Mouse (Mus musculus): ENCODE measurements around the gene Hpcal1. TPM values are rescaled to one million over a fixed set of nuclear protein-coding genes. Genes with fewer than 3 reads are reported as not detected.

The Hpcal1 gene
- polyA plus RNA-seq, 1 experiment from 2014 or later = 20.7 TPM

DNA sequence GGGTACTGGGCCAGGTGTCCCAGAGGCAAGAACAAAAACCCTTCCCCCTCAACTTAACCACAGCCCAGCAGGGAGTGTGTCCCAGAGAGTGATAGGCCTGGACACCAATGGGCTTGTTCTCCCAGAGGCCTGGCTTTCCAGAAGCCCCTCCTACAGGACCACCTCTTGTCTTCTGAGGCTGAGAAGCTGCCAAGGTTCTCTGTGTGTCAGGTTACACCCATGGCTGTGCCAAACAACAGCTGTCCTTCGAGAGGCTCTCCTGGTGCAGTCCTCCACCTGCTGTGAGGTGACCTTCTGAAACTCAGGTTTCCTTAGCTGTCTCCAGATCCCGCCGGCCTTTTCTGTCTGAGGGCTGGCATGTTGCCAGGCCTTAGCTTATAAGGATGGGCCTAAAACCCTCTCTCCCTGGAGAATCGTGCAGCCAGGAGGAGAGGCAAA is 29.2 kb upstream of the Hpcal1 start:
- H3K9ac ChIP-seq = no peak overlapping the region
- no peak overlapping the region for H3K27ac ChIP-seq
- no peak overlapping the region for H3K4me3 ChIP-seq
- peak overlapping the region; percentile 43 for H3K4me2 ChIP-seq
- WGBS = 3% methylated on average over 4 of the region's 4 CpGs
- H3K9me3 ChIP-seq (replicated peaks) = no peaks in the 10 kb centered on the region
- peak; percentile 79; the same call in 1 of the 2 replicates for ATAC-seq (replicated peaks; ENCODE audit: insufficient number of reproducible peaks, insufficient read depth, low FRiP score, low read depth)
- H3K27me3 ChIP-seq = no peaks in the 10 kb centered on the region
- H3K36me3 ChIP-seq = no peaks in the 10 kb centered on the region
- H3K4me1 ChIP-seq (replicated peaks) = peaks cover 12% of the 10 kb centered on the region; the same call in 1 of the 2 replicates

DNA sequence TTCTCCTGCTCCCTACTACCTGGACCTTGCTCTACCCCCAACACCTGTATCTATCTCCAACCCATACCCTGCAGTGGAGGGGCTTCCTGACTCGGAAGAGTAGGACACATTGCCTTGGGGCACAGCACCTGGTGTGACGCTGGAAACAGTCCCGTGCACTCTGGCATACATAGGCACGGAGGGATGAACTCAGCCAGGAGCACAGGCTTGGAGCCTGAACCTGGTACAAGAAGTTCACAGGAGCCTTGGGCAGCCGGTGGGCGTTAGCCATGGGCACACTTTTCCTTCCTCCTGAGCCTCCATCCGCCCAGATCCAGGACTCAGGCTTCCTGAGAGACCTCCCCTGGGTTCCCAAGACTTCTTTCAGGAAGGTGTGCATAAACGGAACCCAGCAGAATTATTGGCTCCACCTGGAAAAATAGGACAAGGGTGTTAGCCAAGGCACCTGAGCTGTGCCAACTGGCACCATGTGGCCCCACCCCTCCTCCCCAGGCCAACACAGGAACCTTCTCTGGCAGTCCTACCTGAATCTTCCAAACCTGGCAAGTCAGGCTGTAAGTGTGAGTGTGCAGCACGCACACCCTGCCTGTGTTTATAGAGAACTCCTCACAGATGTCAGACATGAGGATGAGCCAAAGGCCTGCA is 26.5 kb upstream of the Hpcal1 start:
- H3K27me3 ChIP-seq = no peaks in the 10 kb centered on the region
- peaks cover 12% of the 10 kb centered on the region; the same call in 1 of the 2 replicates for H3K4me1 ChIP-seq (replicated peaks)
- H3K27ac ChIP-seq = no peak overlapping the region
- H3K9ac ChIP-seq = no peak overlapping the region
- 78% methylated on average over 9 of the region's 9 CpGs for WGBS
- no peaks in the 10 kb centered on the region for H3K9me3 ChIP-seq (replicated peaks)
- no peak overlapping the region for H3K4me3 ChIP-seq
- ATAC-seq (replicated peaks; ENCODE audit: insufficient number of reproducible peaks, insufficient read depth, low FRiP score, low read depth) = no peak
- H3K36me3 ChIP-seq = no peaks in the 10 kb centered on the region
- no peak overlapping the region for H3K4me2 ChIP-seq

DNA sequence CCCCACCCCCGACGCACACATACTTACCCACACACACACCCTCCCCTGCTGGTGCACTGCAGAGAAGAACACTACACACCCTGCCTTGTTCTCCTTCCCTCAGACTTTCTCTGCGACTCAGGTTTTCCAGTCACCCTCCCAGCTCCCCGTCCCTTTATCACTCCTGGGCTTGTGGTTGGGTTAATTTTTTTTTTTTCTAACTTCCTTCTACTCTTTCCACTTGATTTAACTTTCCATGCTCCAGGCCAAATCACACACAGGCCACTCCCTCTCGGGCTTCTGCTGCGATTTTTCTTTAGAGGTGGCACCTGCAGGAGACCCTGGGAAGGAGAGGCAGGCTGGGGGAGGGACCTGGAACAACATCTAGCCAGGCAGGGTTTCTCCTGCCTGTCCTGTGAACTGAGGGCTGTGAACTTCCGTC is 24.7 kb upstream of the Hpcal1 start:
- peak; percentile 22; the same call in 1 of the 2 replicates for ATAC-seq (replicated peaks; ENCODE audit: insufficient number of reproducible peaks, insufficient read depth, low FRiP score, low read depth)
- no peaks in the 10 kb centered on the region for H3K36me3 ChIP-seq
- 44% methylated on average over 7 of the region's 7 CpGs for WGBS

DNA sequence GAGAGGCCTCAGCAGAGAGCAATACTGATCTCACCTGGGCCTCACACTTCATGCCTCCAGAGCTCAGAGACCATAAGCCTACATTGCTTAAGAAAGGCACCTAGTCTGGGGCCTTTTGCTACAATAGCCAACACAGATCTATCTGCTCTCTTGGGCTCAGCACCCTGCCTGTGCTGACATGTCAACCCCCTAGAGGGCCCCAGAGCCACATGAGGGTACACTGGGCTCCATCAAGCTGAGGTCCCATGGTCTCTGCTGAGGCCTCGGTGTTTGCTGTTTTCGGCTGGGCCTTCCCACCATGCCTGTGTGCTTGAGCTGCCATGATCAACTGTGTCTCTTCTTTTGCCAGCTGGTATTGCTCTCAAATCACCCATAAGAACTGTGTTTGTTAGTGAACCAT is 24.0 kb upstream of the Hpcal1 start:
- H3K27ac ChIP-seq = no peak overlapping the region
- H3K9ac ChIP-seq = no peak overlapping the region
- no peak overlapping the region for H3K4me2 ChIP-seq
- ATAC-seq (replicated peaks; ENCODE audit: insufficient number of reproducible peaks, insufficient read depth, low FRiP score, low read depth) = 0 out of 2 replicates have a peak, but pooled peaks have one; percentile 50
- no peaks in the 10 kb centered on the region for H3K27me3 ChIP-seq
- no peak overlapping the region for H3K4me3 ChIP-seq
- no peaks in the 10 kb centered on the region for H3K36me3 ChIP-seq
- WGBS = 54% methylated on average over 2 of the region's 2 CpGs
- H3K4me1 ChIP-seq (replicated peaks) = peaks cover 3% of the 10 kb centered on the region; the same call in 1 of the 2 replicates
- no peaks in the 10 kb centered on the region for H3K9me3 ChIP-seq (replicated peaks)

More for the DNA sequence above, 24.7 kb upstream of the Hpcal1 start:
- H3K27ac ChIP-seq = no peak overlapping the region
- no peaks in the 10 kb centered on the region for H3K9me3 ChIP-seq (replicated peaks)
- H3K4me1 ChIP-seq (replicated peaks) = peaks cover 6% of the 10 kb centered on the region; the same call in 1 of the 2 replicates
- no peak overlapping the region for H3K9ac ChIP-seq
- no peak overlapping the region for H3K4me2 ChIP-seq
- no peaks in the 10 kb centered on the region for H3K27me3 ChIP-seq
- H3K4me3 ChIP-seq = no peak overlapping the region

DNA sequence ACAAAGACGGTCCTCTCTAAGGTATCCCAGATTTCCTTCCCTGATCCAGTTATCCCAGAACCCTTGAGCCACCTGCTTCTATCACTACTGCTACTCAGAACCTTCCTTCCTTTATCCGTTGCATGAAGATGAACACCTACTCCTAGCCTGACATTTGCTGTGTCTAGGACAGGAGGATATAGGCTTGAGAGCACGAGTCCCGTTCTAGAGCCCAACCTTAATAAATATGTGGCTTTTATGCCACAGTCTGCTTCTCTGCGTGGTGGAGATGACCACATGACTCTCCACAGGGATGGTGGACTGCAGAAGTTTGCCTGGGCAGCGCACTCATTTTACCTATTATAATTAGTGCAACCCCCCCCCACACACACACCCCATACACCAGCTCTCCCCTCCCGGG is 16.9 kb upstream of the Hpcal1 start:
- WGBS = 45% methylated on average over 7 of the region's 7 CpGs
- Histone ChIP-seq H3K27ac (no peak overlapping the region), H3K4me3 (no peak overlapping the region), H3K36me3 (no peaks in the 10 kb centered on the region), H3K9me3 (replicated peaks) (no peaks in the 10 kb centered on the region), H3K4me2 (no peak overlapping the region), H3K27me3 (no peaks in the 10 kb centered on the region), H3K4me1 (replicated peaks) (peaks cover 8% of the 10 kb centered on the region), H3K9ac (no peak overlapping the region)
- 0 out of 2 replicates have a peak, but pooled peaks have one; percentile 55 for ATAC-seq (replicated peaks; ENCODE audit: insufficient number of reproducible peaks, insufficient read depth, low FRiP score, low read depth)

DNA sequence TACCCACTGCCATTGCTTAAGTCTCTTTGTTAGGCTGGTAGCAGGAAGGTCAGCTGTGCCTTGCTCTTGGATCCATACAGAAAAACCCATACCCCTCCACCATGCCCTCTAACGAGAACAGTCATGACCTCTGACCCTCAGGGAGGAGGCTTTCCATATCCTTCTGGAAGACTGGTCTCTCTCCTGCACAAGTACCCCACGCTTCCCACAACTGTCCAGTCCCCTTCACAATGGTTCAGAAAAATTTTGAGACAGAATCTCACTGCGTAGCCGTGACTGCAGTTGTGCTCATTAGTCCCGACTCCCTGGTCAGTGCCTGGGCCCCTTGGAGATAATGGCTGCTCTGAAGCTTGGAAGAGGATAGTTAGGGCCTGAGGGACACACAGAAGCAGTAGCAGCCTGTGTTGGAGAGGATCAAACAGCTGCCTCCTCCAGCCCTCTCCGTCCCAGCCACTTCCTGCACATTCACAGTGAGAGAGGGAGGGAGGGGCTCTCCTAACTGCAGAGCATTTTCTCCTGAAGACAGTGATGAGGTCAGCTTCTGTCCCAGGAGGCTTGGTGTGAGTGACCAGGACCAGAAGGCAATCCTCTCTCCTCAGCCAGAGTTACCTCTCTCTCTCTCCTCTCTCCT is 16.4 kb upstream of the Hpcal1 start:
- Histone ChIP-seq H3K9me3 (replicated peaks) (no peaks in the 10 kb centered on the region), H3K4me2 (no peak overlapping the region), H3K27me3 (no peaks in the 10 kb centered on the region), H3K36me3 (no peaks in the 10 kb centered on the region), H3K4me1 (replicated peaks) (peaks cover 8% of the 10 kb centered on the region), H3K9ac (no peak overlapping the region), H3K27ac (no peak overlapping the region), H3K4me3 (no peak overlapping the region)
- ATAC-seq (replicated peaks; ENCODE audit: insufficient number of reproducible peaks, insufficient read depth, low FRiP score, low read depth) = no peak
- 43% methylated on average over 6 of the region's 6 CpGs for WGBS

DNA sequence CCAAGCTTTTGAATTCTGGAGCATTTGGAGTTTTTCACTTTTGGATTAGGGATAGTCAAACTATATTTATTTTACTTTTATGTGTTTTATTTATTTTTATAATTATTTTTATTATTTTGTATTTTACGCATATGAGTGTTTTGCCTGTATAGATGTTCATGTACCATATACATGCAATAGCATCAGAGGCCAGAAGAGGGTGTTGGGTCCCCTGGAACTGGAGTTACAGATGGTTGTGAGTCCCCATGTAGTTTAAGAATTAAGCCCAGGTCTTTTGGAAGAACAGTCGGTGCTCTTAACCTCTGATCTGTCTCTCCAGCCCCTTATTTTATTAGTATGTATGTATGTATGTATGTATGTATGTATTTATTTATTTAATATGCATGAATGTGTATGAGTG is 12.9 kb upstream of the Hpcal1 start:
- WGBS = 80% methylated on average over 2 of the region's 2 CpGs
- peaks cover 8% of the 10 kb centered on the region for H3K4me1 ChIP-seq (replicated peaks)
- no peak overlapping the region for H3K4me2 ChIP-seq
- H3K9me3 ChIP-seq (replicated peaks) = no peaks in the 10 kb centered on the region
- ATAC-seq (replicated peaks; ENCODE audit: insufficient number of reproducible peaks, insufficient read depth, low FRiP score, low read depth) = no peak
- no peak overlapping the region for H3K4me3 ChIP-seq
- H3K36me3 ChIP-seq = no peaks in the 10 kb centered on the region
- H3K9ac ChIP-seq = no peak overlapping the region
- no peak overlapping the region for H3K27ac ChIP-seq
- H3K27me3 ChIP-seq = no peaks in the 10 kb centered on the region

DNA sequence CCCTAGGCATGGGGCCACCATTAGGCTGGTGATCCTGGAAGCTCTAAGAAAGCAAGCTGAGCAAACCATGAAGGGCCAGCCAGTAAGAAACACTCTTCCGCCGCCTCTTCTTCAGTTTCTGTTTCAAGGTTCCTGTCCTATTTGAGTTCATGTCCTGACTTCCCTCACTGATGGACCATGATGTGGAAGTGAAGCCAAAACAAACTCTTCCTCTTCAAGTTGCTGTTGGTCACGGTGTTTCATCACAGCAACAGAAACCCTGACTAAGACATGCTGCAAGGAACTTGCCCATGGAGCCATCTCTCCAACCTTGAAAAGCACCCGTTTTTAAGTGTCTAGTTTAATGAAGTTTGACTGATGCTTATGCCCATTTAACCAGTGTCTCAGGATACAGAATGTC is 11.1 kb upstream of the Hpcal1 start:
- ATAC-seq (replicated peaks; ENCODE audit: insufficient number of reproducible peaks, insufficient read depth, low FRiP score, low read depth) = no peak
- Histone ChIP-seq H3K9ac (no peak overlapping the region), H3K36me3 (no peaks in the 10 kb centered on the region), H3K4me1 (replicated peaks) (no peaks in the 10 kb centered on the region), H3K4me2 (no peak overlapping the region), H3K27me3 (no peaks in the 10 kb centered on the region), H3K27ac (no peak overlapping the region), H3K9me3 (replicated peaks) (no peaks in the 10 kb centered on the region), H3K4me3 (no peak overlapping the region)
- 83% methylated on average over 4 of the region's 4 CpGs for WGBS

DNA sequence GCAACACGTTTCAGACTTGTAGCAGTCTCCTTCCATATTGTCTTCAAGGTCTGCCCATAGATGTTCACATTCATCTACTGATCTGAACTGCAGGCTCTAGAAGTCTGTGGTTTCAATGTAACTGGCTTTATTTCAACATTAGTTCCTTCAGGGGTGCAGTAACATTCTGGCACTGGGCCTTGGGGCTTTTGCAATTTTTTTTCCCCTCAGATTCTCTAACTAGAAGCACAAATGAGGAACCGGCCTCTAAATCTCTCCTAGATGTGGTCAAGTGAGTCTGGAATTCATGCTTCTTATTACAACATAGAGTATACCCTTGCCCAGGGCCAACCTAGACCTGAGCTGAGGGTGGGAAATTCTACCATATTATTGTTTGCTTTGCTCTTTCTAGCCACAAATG is 8.5 kb upstream of the Hpcal1 start:
- Histone ChIP-seq H3K9me3 (replicated peaks) (no peaks in the 10 kb centered on the region), H3K9ac (no peak overlapping the region), H3K27me3 (no peaks in the 10 kb centered on the region), H3K36me3 (no peaks in the 10 kb centered on the region), H3K4me2 (no peak overlapping the region), H3K27ac (no peak overlapping the region), H3K4me3 (no peak overlapping the region), H3K4me1 (replicated peaks) (no peaks in the 10 kb centered on the region)
- WGBS = 82% methylated on average over 2 of the region's 2 CpGs
- no peak for ATAC-seq (replicated peaks; ENCODE audit: insufficient number of reproducible peaks, insufficient read depth, low FRiP score, low read depth)

DNA sequence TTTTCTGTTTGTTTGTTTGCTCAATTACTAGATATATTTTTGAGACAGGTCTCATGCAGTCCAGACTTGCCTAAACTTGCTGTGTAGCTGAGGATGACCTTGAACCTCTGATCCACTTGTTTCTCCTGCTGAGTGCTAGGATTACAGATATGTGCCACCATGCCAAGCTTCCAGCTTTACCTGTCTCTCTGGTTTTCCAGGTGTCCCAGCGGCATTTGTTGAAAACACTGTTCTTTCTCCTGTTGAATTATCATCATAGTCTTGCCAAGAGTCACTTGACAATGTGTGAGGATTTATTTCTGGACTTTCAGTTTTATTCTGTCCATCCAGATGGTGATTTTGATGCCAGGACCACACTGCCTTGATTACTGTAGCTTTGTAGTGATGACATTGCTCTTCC is 6.3 kb upstream of the Hpcal1 start:
- Histone ChIP-seq H3K4me2 (no peak overlapping the region), H3K36me3 (no peaks in the 10 kb centered on the region), H3K27me3 (0 out of 2 replicates have a peak, but pooled peaks cover 3% of the 10 kb centered on the region), H3K27ac (no peak overlapping the region), H3K4me1 (replicated peaks) (no peaks in the 10 kb centered on the region), H3K4me3 (no peak overlapping the region), H3K9ac (no peak overlapping the region), H3K9me3 (replicated peaks) (no peaks in the 10 kb centered on the region)
- 73% methylated on average over 1 of the region's 1 CpGs for WGBS
- no peak for ATAC-seq (replicated peaks; ENCODE audit: insufficient number of reproducible peaks, insufficient read depth, low FRiP score, low read depth)

DNA sequence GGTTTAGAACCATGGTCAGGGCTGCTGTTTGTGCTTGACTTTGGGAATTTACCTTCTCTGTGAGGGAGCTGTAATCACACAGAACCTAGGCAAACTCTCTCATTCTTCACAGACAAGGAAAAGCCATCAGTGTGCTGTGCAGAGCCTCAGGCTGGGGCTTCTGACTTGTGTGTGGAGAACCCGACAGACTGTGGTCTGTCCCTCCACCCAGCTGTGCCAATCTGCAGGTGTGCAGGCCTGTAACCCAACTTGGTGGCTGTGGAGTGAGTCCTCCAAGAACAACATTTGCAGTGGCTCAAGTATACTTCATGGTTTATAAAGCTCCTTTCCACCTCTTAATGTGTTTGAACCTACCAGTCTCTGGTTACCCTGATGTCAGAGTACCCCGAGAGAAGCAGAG is 4.5 kb upstream of the Hpcal1 start:
- no peaks in the 10 kb centered on the region for H3K36me3 ChIP-seq
- peaks cover 3% of the 10 kb centered on the region for H3K4me1 ChIP-seq (replicated peaks)
- WGBS = 69% methylated on average over 2 of the region's 2 CpGs
- H3K4me2 ChIP-seq = no peak overlapping the region
- 0 out of 2 replicates have a peak, but pooled peaks cover 3% of the 10 kb centered on the region for H3K27me3 ChIP-seq
- no peaks in the 10 kb centered on the region for H3K9me3 ChIP-seq (replicated peaks)
- H3K9ac ChIP-seq = no peak overlapping the region
- H3K27ac ChIP-seq = no peak overlapping the region
- H3K4me3 ChIP-seq = no peak overlapping the region
- no peak for ATAC-seq (replicated peaks; ENCODE audit: insufficient number of reproducible peaks, insufficient read depth, low FRiP score, low read depth)

DNA sequence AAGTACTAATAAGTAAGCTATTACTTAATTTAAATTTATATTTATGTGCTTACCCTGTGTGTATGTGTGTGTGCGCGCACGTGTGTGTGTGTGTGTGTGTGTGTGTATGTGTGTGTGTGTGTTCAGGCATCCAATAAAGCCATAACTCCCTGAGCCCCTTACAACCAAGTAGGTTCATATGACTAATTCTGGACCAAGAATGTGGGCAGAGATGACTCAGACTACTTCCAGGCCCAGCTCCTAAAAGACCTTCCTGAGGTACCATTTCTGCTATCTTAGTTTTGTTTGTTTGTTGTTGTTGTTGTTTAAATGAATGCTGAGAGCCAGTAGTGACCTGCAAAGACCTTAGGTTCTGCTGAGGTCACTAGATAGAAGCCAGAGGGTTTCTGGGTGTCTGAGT is 1.7 kb upstream of the Hpcal1 start:
- Histone ChIP-seq H3K9me3 (replicated peaks) (no peaks in the 10 kb centered on the region), H3K27me3 (0 out of 2 replicates have a peak, but pooled peaks cover 7% of the 10 kb centered on the region), H3K4me1 (replicated peaks) (peaks cover 15% of the 10 kb centered on the region), H3K36me3 (no peaks in the 10 kb centered on the region), H3K9ac (no peak overlapping the region), H3K27ac (no peak overlapping the region), H3K4me3 (no peak overlapping the region), H3K4me2 (no peak overlapping the region)
- WGBS = 95% methylated on average over 3 of the region's 3 CpGs
- ATAC-seq (replicated peaks; ENCODE audit: insufficient number of reproducible peaks, insufficient read depth, low FRiP score, low read depth) = no peak
